Mouse (Mus musculus): ENCODE measurements at regions not wholly inside any gene's neighbourhood (a gene's known extent, or its start where the extent isn't known, plus 50 kb on each side); places are given as distances from the start of the nearest gene placed in this dataset.

- DNase-seq (ENCODE audit: low spot score), result no peak
Observed at GRCm38 (mm10) chr4:89400342-89400741, 89.5 kb upstream of the Cdkn2b start.

GRCm38 (mm10) chr4:89399277-89399676, 88.4 kb upstream of the Cdkn2b start:
- DNase-seq (ENCODE audit: low spot score), result no peak

- no peak for DNase-seq (ENCODE audit: low spot score)
Observed at GRCm38 (mm10) chr4:89396020-89396419, 85.2 kb upstream of the Cdkn2b start.

GRCm38 (mm10) chr4:89395336-89395735, 84.5 kb upstream of the Cdkn2b start:
- DNase-seq (ENCODE audit: low spot score), result no peak

GRCm38 (mm10) chr4:89393251-89393711, 82.4 kb upstream of the Cdkn2b start:
- DNase-seq (ENCODE audit: low spot score), result no peak

GRCm38 (mm10) chr4:89392791-89393190, 82.0 kb upstream of the Cdkn2b start:
- DNase-seq (ENCODE audit: low spot score), result no peak

- no peak for DNase-seq (ENCODE audit: low spot score)
Observed at GRCm38 (mm10) chr4:89391463-89392308, 80.8 kb upstream of the Cdkn2b start.

- DNase-seq (ENCODE audit: low spot score), result no peak
Observed at GRCm38 (mm10) chr4:89383548-89383947, 72.7 kb upstream of the Cdkn2b start.

GRCm38 (mm10) chr4:89382434-89382976, 71.7 kb upstream of the Cdkn2b start:
- DNase-seq (ENCODE audit: low spot score), result no peak

GRCm38 (mm10) chr4:89381763-89382162, 70.9 kb upstream of the Cdkn2b start:
- DNase-seq (ENCODE audit: low spot score), result no peak

GRCm38 (mm10) chr4:89381077-89381476, 70.2 kb upstream of the Cdkn2b start:
- DNase-seq (ENCODE audit: low spot score), result no peak

- DNase-seq (ENCODE audit: low spot score), result no peak
Observed at GRCm38 (mm10) chr4:89380330-89380945, 69.6 kb upstream of the Cdkn2b start.

GRCm38 (mm10) chr4:89379622-89380329, 68.9 kb upstream of the Cdkn2b start:
- DNase-seq (ENCODE audit: low spot score), result no peak

GRCm38 (mm10) chr4:89372631-89373030, 61.8 kb upstream of the Cdkn2b start:
- no peak for DNase-seq (ENCODE audit: low spot score)

GRCm38 (mm10) chr4:89368850-89369524, 58.1 kb upstream of the Cdkn2b start:
- no peak for DNase-seq (ENCODE audit: low spot score)

GRCm38 (mm10) chr4:89366581-89367141, 55.8 kb upstream of the Cdkn2b start:
- DNase-seq (ENCODE audit: low spot score), result no peak

- DNase-seq (ENCODE audit: low spot score), result no peak
Observed at GRCm38 (mm10) chr4:89365875-89366274, 55.0 kb upstream of the Cdkn2b start.

- DNase-seq (ENCODE audit: low spot score), result no peak
Observed at GRCm38 (mm10) chr4:89363150-89363683, 52.4 kb upstream of the Cdkn2b start.

GRCm38 (mm10) chr4:89362650-89363049, 51.8 kb upstream of the Cdkn2b start:
- no peak for DNase-seq (ENCODE audit: low spot score)

- no peak for DNase-seq (ENCODE audit: low spot score)
Observed at GRCm38 (mm10) chr4:89361316-89361715, 50.5 kb upstream of the Cdkn2b start.

Measured in lung, postnatal 25 days (tissue).